Mouse (Mus musculus): ENCODE measurements around the gene Ndc80.
"Not testable (repeated sequence)": the region's sequence is repeated elsewhere in the genome, so short reads cannot be mapped to it uniquely, and the experiment has no call there.

GRCm38 (mm10) chr17:71535595-71535994, 8.9 kb upstream of the Ndc80 start:
- not testable (repeated sequence) for TF ChIP-seq CTCF (IDR thresholded peaks at IDR 0.05; ENCODE audit: low read depth, low read length); POLR2A (IDR thresholded peaks at IDR 0.05; ENCODE audit: insufficient read depth, low read length); EP300 (IDR thresholded peaks at IDR 0.05; ENCODE audit: insufficient read depth, low read depth, low read length)
